Mouse (Mus musculus) forebrain, embryonic 13.5 days (tissue): ENCODE measurements at regions not wholly inside any gene's neighbourhood (a gene's known extent, or its start where the extent isn't known, plus 50 kb on each side); places are given as distances from the start of the nearest gene placed in this dataset.

Source experiments
- ATAC-seq: fragments of 200-750 bp; cut with Nextera tagmentation; 2 replicates; pipeline ENCODE4 v1.8.0; 2017
- H3K27ac ChIP-seq: fragments of 300-500 bp; sonication (generic); 2 replicates; pipeline ENCODE4 v1.5.1; 2015; ENCODE audit warnings: inconsistent platforms, mild to moderate bottlenecking, moderate library complexity
- H3K27me3 ChIP-seq: fragments of 300-500 bp; sonication (generic); 2 replicates; pipeline ENCODE4 v1.6.1; 2015; ENCODE audit warnings: mild to moderate bottlenecking, inconsistent platforms
- H3K36me3 ChIP-seq: fragments of 300-500 bp; sonication (generic); 2 replicates; pipeline ENCODE4 v1.6.1; 2015; ENCODE audit warnings: mild to moderate bottlenecking, inconsistent platforms; ENCODE audit not compliant: poor library complexity, severe bottlenecking
- H3K4me1 ChIP-seq: fragments of 300-500 bp; sonication (generic); 2 replicates; pipeline ENCODE4 v1.6.1; 2015; ENCODE audit warnings: inconsistent platforms
- H3K4me2 ChIP-seq: fragments of 300-500 bp; sonication (generic); 2 replicates; pipeline ENCODE4 v1.6.1; 2015; ENCODE audit warnings: inconsistent platforms, mild to moderate bottlenecking, moderate library complexity
- H3K4me3 ChIP-seq: fragments of 300-500 bp; sonication (generic); 2 replicates; pipeline ENCODE4 v1.5.1; 2015; ENCODE audit warnings: mild to moderate bottlenecking, inconsistent platforms
- H3K9ac ChIP-seq: fragments of 300-500 bp; sonication (generic); 2 replicates; pipeline ENCODE4 v1.6.1; 2015; ENCODE audit warnings: mild to moderate bottlenecking, inconsistent platforms
- H3K9me3 ChIP-seq: fragments of 300-500 bp; sonication (generic); replicated peaks from 2 replicates; pipeline ENCODE4 v1.6.1; 2016; ENCODE audit warnings: inconsistent platforms
- WGBS: fragments of 180-500 bp; shearing (Covaris S2); methylation state at CpG from one replicate; pipeline ENCODE4 v1.1.7; 2015; 5-methylcytosine and 5-hydroxymethylcytosine counted together

- Histone ChIP-seq H3K9me3 (no peaks in the 10 kb centered on the region), H3K4me3 (no peak overlapping the region), H3K36me3 (no peaks in the 10 kb centered on the region), H3K9ac (no peak overlapping the region), H3K4me1 (no peaks in the 10 kb centered on the region), H3K4me2 (no peak overlapping the region), H3K27ac (no peak overlapping the region), H3K27me3 (no peaks in the 10 kb centered on the region)
- WGBS = 66% methylated on average over 3 of the region's 3 CpGs
- peak; percentile 67; the same call in 1 of the 2 replicates for ATAC-seq
Measured at GRCm38 (mm10) chr12:46950223-46950779, 131.6 kb upstream of the Nova1 start.

GRCm38 (mm10) chr12:46945707-46946106 lies 127.0 kb upstream of the Nova1 start:
- H3K9me3 ChIP-seq = no peaks in the 10 kb centered on the region
- H3K4me2 ChIP-seq = no peak overlapping the region
- no peaks in the 10 kb centered on the region for H3K4me1 ChIP-seq
- H3K4me3 ChIP-seq = no peak overlapping the region
- no peak overlapping the region for H3K27ac ChIP-seq
- ATAC-seq = no peak
- H3K9ac ChIP-seq = no peak overlapping the region
- H3K36me3 ChIP-seq = no peaks in the 10 kb centered on the region
- H3K27me3 ChIP-seq = no peaks in the 10 kb centered on the region

GRCm38 (mm10) chr12:46931086-46931485 lies 112.4 kb upstream of the Nova1 start:
- H3K27me3 ChIP-seq = no peaks in the 10 kb centered on the region
- no peak overlapping the region for H3K4me3 ChIP-seq
- no peak for ATAC-seq
- H3K36me3 ChIP-seq = no peaks in the 10 kb centered on the region
- no peaks in the 10 kb centered on the region for H3K4me1 ChIP-seq
- H3K4me2 ChIP-seq = no peak overlapping the region
- H3K27ac ChIP-seq = no peak overlapping the region
- H3K9me3 ChIP-seq = no peaks in the 10 kb centered on the region
- no peak overlapping the region for H3K9ac ChIP-seq

- ATAC-seq = no peak
Measured at GRCm38 (mm10) chr12:46917286-46917685, 98.6 kb upstream of the Nova1 start.

GRCm38 (mm10) chr12:46878164-46878563 lies 59.4 kb upstream of the Nova1 start:
- Histone ChIP-seq H3K36me3 (no peaks in the 10 kb centered on the region), H3K9me3 (no peaks in the 10 kb centered on the region), H3K4me1 (no peaks in the 10 kb centered on the region), H3K27me3 (no peaks in the 10 kb centered on the region), H3K4me2 (no peak overlapping the region), H3K27ac (no peak overlapping the region), H3K4me3 (no peak overlapping the region), H3K9ac (no peak overlapping the region)
- whole genome bisulfite sequencing = 92% methylated on average over 3 of the region's 3 CpGs
- no peak for ATAC-seq

More at GRCm38 (mm10) chr12:46917286-46917685, 98.6 kb upstream of the Nova1 start:
- Histone ChIP-seq H3K4me1 (no peaks in the 10 kb centered on the region), H3K9me3 (no peaks in the 10 kb centered on the region), H3K36me3 (no peaks in the 10 kb centered on the region), H3K4me3 (no peak overlapping the region), H3K27me3 (no peaks in the 10 kb centered on the region), H3K4me2 (no peak overlapping the region), H3K9ac (no peak overlapping the region), H3K27ac (no peak overlapping the region)
- 75% methylated on average over 4 of the region's 4 CpGs for WGBS

- WGBS = 8% methylated on average over 2 of the region's 2 CpGs
- H3K9ac ChIP-seq = no peak overlapping the region
- H3K36me3 ChIP-seq = no peaks in the 10 kb centered on the region
- H3K4me1 ChIP-seq = 0 out of 2 replicates have a peak, but pooled peaks cover 3% of the 10 kb centered on the region
- no peaks in the 10 kb centered on the region for H3K9me3 ChIP-seq
- H3K27me3 ChIP-seq = no peaks in the 10 kb centered on the region
- ATAC-seq = peak; percentile 45
- no peak overlapping the region for H3K4me3 ChIP-seq
- H3K4me2 ChIP-seq = no peak overlapping the region
- H3K27ac ChIP-seq = no peak overlapping the region
Measured at GRCm38 (mm10) chr12:46870130-46870529, 51.4 kb upstream of the Nova1 start.
